Mouse (Mus musculus): Measurements from ENCODE around the gene Tmem170b.

- TF ChIP-seq CTCF (IDR thresholded peaks at IDR 0.05; ENCODE audit: control insufficient read depth, insufficient read depth, insufficient read length) = no peak
- TF ChIP-seq CEBPB (IDR thresholded peaks at IDR 0.05; ENCODE audit: low read depth) = no peak
- no peak for TF ChIP-seq USF1 (IDR thresholded peaks at IDR 0.05; ENCODE audit: low read depth)
- peak; percentile 78 for TF ChIP-seq MYOD1 (IDR thresholded peaks at IDR 0.05; ENCODE audit: control insufficient read depth, insufficient read length, low read depth)
Measured at GRCm38 (mm10) chr13:41662401-41663070, 56.8 kb downstream of the Tmem170b start.

Measured in C2C12 (cell line).